Mouse (Mus musculus): ENCODE measurements around the gene Olfr649. TPM values are rescaled to one million over a fixed set of nuclear protein-coding genes. Genes with fewer than 3 reads are reported as not detected.

Olfr649 gene
- polyA plus RNA-seq, 1 experiment from 2014 or later, result not detected

DNA sequence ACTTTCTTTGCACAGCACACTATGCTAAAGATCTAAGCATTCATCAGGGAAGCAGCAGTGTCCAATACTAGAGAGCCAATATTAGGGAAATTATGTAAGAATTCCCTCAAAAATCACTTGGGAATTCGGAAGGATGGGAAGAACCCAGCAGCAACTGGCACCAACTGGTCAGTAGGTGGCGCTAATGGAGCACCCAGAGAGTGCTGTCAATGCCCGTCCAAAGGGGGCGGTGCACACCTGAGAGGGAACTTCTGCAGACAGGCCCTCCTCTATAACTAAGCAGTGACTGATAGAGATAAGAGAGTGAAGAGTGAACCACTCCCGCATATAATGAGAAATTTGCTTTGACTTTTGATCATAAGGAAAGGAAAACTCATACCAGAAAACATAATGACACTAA lies 4.0 kb upstream of the Olfr649 start:
- Histone ChIP-seq H3K4me2 (ENCODE audit: low read length) (no peak overlapping the region), H3K27ac (ENCODE audit: low read length) (no peak overlapping the region), H3K9me3 (ENCODE audit: control insufficient read depth, low read length) (no peaks in the 10 kb centered on the region), H3K4me3 (replicated peaks; ENCODE audit: low read length) (no peak overlapping the region), H3K4me1 (replicated peaks; ENCODE audit: control insufficient read depth, insufficient read depth, low read length) (no peaks in the 10 kb centered on the region), H3K27me3 (replicated peaks; ENCODE audit: control insufficient read depth, insufficient read depth, low read length) (no peaks in the 10 kb centered on the region), H3K9ac (replicated peaks; ENCODE audit: low read depth, low read length) (no peak overlapping the region), H3K36me3 (ENCODE audit: control insufficient read depth, insufficient read depth) (no peaks in the 10 kb centered on the region)
- ATAC-seq, result no peak
- 13% methylated on average over 5 of the region's 5 CpGs for WGBS

DNA sequence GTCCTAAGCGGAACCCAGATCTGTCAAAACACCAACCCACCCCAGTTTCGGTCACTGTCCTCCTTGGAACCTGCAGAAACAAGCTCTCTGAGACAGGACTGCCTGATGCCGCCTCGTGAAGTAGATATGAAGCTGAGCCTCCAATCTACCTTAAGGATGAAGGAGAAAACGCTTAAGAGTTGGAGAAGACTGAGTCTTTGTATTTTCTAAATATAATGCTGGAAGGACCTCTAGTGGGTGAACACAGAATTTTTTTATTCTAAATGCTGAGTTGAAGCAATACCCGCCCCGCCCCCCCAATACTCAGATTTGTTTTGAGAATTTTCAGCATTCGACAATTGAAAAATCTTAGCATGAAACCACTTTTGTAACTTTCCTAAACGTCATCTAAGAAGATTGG lies 4.5 kb downstream of the Olfr649 start:
- WGBS, result 56% methylated on average over 9 of the region's 9 CpGs
- no peak for ATAC-seq

DNA sequence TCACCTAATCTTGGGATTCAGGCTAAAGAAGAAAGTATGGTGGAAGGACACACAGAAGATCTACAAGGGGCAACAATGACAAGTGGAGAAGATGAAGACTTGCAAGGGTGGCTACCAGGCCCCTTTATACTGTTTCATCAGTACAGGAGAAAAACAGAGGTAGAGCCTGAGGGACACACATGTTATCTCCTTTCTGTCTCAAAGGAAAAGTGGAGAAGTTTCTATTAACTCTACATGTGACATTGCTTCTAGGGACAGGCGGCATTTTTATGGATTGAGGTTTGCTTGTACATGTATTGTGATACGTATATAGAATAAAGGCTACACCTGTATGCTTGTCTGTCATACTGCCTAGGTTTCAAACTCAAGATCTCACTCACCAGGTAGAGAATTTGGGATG lies 12.5 kb downstream of the Olfr649 start, which contains the start of gene Olfr648:
TSS of gene Olfr648 (minus strand) at position 101 of the 400 bp plus-strand sequence.
- 93% methylated on average over 2 of the region's 2 CpGs for WGBS
- H3K4me2 ChIP-seq (ENCODE audit: low read length), result no peak within 1 kb of the TSS
- no peaks in the 10 kb centered on the region for H3K9me3 ChIP-seq (ENCODE audit: control insufficient read depth, low read length)
- H3K9ac ChIP-seq (replicated peaks; ENCODE audit: low read depth, low read length), result no peak within 1 kb of the TSS
- no peak for ATAC-seq
- H3K27me3 ChIP-seq (replicated peaks; ENCODE audit: control insufficient read depth, insufficient read depth, low read length), result no peaks in the 10 kb centered on the region
- H3K27ac ChIP-seq (ENCODE audit: low read length), result no peak within 1 kb of the TSS
- H3K4me1 ChIP-seq (replicated peaks; ENCODE audit: control insufficient read depth, insufficient read depth, low read length), result no peaks in the 10 kb centered on the region
- H3K4me3 ChIP-seq (replicated peaks; ENCODE audit: low read length), result no peak within 1 kb of the TSS
- H3K36me3 ChIP-seq (ENCODE audit: control insufficient read depth, insufficient read depth), result no peaks in the 10 kb centered on the region

More for the DNA sequence above, 4.5 kb downstream of the Olfr649 start:
- no peaks in the 10 kb centered on the region for H3K4me1 ChIP-seq (replicated peaks; ENCODE audit: control insufficient read depth, insufficient read depth, low read length)
- no peaks in the 10 kb centered on the region for H3K27me3 ChIP-seq (replicated peaks; ENCODE audit: control insufficient read depth, insufficient read depth, low read length)
- no peaks in the 10 kb centered on the region for H3K9me3 ChIP-seq (ENCODE audit: control insufficient read depth, low read length)
- no peak overlapping the region for H3K4me3 ChIP-seq (replicated peaks; ENCODE audit: low read length)
- H3K9ac ChIP-seq (replicated peaks; ENCODE audit: low read depth, low read length), result no peak overlapping the region
- no peaks in the 10 kb centered on the region for H3K36me3 ChIP-seq (ENCODE audit: control insufficient read depth, insufficient read depth)
- no peak overlapping the region for H3K27ac ChIP-seq (ENCODE audit: low read length)
- no peak overlapping the region for H3K4me2 ChIP-seq (ENCODE audit: low read length)

- WGBS, result 87% methylated on average over 1 of the region's 1 CpGs
- Histone ChIP-seq H3K27ac (ENCODE audit: low read length) (no peak overlapping the region), H3K4me2 (ENCODE audit: low read length) (no peak overlapping the region), H3K4me1 (replicated peaks; ENCODE audit: control insufficient read depth, insufficient read depth, low read length) (no peaks in the 10 kb centered on the region), H3K27me3 (replicated peaks; ENCODE audit: control insufficient read depth, insufficient read depth, low read length) (no peaks in the 10 kb centered on the region), H3K9ac (replicated peaks; ENCODE audit: low read depth, low read length) (no peak overlapping the region), H3K4me3 (replicated peaks; ENCODE audit: low read length) (no peak overlapping the region), H3K9me3 (ENCODE audit: control insufficient read depth, low read length) (no peaks in the 10 kb centered on the region), H3K36me3 (ENCODE audit: control insufficient read depth, insufficient read depth) (no peaks in the 10 kb centered on the region)
- no peak for ATAC-seq
Measured at GRCm38 (mm10) chr7:104179074-104179473, 16.7 kb downstream of the Olfr649 start.

- Histone ChIP-seq H3K4me3 (replicated peaks; ENCODE audit: low read length) (no peak overlapping the region), H3K9ac (replicated peaks; ENCODE audit: low read depth, low read length) (no peak overlapping the region), H3K36me3 (ENCODE audit: control insufficient read depth, insufficient read depth) (no peaks in the 10 kb centered on the region), H3K4me2 (ENCODE audit: low read length) (no peak overlapping the region), H3K27ac (ENCODE audit: low read length) (no peak overlapping the region), H3K27me3 (replicated peaks; ENCODE audit: control insufficient read depth, insufficient read depth, low read length) (no peaks in the 10 kb centered on the region), H3K9me3 (ENCODE audit: control insufficient read depth, low read length) (no peaks in the 10 kb centered on the region), H3K4me1 (replicated peaks; ENCODE audit: control insufficient read depth, insufficient read depth, low read length) (no peaks in the 10 kb centered on the region)
- ATAC-seq, result no peak
- WGBS, result 59% methylated on average over 5 of the region's 5 CpGs
Measured at GRCm38 (mm10) chr7:104178422-104179054, 17.2 kb downstream of the Olfr649 start.

DNA sequence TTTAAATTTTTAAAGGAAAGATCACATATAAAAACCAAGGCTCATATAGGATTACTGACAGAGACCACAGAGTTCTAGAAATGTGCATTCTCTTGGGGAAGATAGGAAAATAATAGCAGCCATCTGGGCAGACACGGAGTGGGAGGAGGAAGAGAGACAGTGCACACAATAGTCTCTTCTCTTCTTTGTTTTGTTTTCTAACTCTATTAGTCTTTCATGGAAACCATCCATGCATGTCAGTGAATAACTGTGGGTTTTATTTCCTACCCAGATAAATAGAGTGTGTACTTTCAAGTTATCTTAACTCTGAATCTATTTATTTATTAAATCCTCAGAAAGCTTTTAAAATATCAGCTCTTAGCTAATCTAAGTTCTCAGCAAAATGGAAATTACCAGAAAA lies 20.7 kb downstream of the Olfr649 start:
- no peak overlapping the region for H3K9ac ChIP-seq (replicated peaks; ENCODE audit: low read depth, low read length)
- no peaks in the 10 kb centered on the region for H3K36me3 ChIP-seq (ENCODE audit: control insufficient read depth, insufficient read depth)
- ATAC-seq, result no peak
- H3K9me3 ChIP-seq (ENCODE audit: control insufficient read depth, low read length), result no peaks in the 10 kb centered on the region
- H3K27ac ChIP-seq (ENCODE audit: low read length), result no peak overlapping the region
- H3K4me2 ChIP-seq (ENCODE audit: low read length), result no peak overlapping the region
- H3K4me1 ChIP-seq (replicated peaks; ENCODE audit: control insufficient read depth, insufficient read depth, low read length), result no peaks in the 10 kb centered on the region
- H3K27me3 ChIP-seq (replicated peaks; ENCODE audit: control insufficient read depth, insufficient read depth, low read length), result no peaks in the 10 kb centered on the region
- 28% methylated on average over 1 of the region's 1 CpGs for WGBS
- no peak overlapping the region for H3K4me3 ChIP-seq (replicated peaks; ENCODE audit: low read length)

DNA sequence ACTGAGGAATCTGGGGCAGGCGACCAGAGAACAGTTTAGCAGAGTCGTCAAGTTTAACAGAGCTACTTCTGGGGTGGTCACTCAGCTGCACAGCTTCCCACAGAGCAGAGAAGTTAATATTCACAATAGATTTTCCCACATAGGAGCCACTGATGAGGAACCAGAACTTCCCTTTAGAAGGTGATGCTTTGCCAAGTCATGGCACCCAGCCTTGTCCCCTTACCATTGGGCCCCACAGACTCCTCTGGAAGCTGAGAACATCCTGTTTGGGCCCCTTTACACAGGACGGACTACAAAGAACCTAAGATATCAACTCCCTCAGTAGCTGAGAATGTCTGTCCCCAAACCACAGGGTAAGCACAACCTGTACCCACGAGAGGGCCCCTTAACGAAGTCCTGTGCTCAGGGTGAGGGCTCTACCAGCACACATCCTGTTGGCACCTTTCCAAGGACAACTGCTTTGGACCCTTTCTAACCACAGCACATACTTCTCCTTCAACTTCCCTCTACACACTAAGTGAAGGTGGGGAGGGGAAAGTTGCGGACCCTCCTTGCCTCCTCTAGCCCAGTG lies 26.1 kb downstream of the Olfr649 start:
- H3K27me3 ChIP-seq (replicated peaks; ENCODE audit: control insufficient read depth, insufficient read depth, low read length), result no peaks in the 10 kb centered on the region
- no peaks in the 10 kb centered on the region for H3K4me1 ChIP-seq (replicated peaks; ENCODE audit: control insufficient read depth, insufficient read depth, low read length)
- H3K9ac ChIP-seq (replicated peaks; ENCODE audit: low read depth, low read length), result no peak overlapping the region
- ATAC-seq, result no peak
- no peak overlapping the region for H3K27ac ChIP-seq (ENCODE audit: low read length)
- WGBS, result 72% methylated on average over 6 of the region's 6 CpGs
- H3K9me3 ChIP-seq (ENCODE audit: control insufficient read depth, low read length), result no peaks in the 10 kb centered on the region
- no peak overlapping the region for H3K4me2 ChIP-seq (ENCODE audit: low read length)
- H3K36me3 ChIP-seq (ENCODE audit: control insufficient read depth, insufficient read depth), result no peaks in the 10 kb centered on the region
- H3K4me3 ChIP-seq (replicated peaks; ENCODE audit: low read length), result no peak overlapping the region

DNA sequence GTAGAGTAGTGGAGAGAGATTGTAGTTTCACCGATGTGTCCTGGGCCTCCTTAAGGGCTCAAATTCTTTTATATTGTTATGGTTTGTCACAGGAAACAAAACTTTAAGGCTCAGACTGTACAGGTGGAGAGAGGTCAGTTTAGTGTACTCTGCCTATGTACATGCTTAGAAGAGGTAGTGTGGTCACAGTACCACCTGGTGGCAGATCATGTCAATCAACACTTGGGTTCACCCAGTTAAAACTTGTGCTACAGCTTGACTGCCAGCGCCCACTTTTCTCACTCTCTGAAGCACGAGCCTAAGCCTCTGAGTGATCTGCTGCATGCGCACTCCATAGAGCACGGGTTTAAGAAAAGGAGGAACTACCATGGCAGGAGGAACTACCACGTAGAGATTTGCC lies 28.7 kb downstream of the Olfr649 start:
- H3K9me3 ChIP-seq (ENCODE audit: control insufficient read depth, low read length), result no peaks in the 10 kb centered on the region
- H3K4me1 ChIP-seq (replicated peaks; ENCODE audit: control insufficient read depth, insufficient read depth, low read length), result no peaks in the 10 kb centered on the region
- no peak for ATAC-seq
- no peak overlapping the region for H3K9ac ChIP-seq (replicated peaks; ENCODE audit: low read depth, low read length)
- no peak overlapping the region for H3K4me2 ChIP-seq (ENCODE audit: low read length)
- no peak overlapping the region for H3K4me3 ChIP-seq (replicated peaks; ENCODE audit: low read length)
- WGBS, result 80% methylated on average over 6 of the region's 6 CpGs
- no peaks in the 10 kb centered on the region for H3K36me3 ChIP-seq (ENCODE audit: control insufficient read depth, insufficient read depth)
- no peak overlapping the region for H3K27ac ChIP-seq (ENCODE audit: low read length)
- no peaks in the 10 kb centered on the region for H3K27me3 ChIP-seq (replicated peaks; ENCODE audit: control insufficient read depth, insufficient read depth, low read length)

DNA sequence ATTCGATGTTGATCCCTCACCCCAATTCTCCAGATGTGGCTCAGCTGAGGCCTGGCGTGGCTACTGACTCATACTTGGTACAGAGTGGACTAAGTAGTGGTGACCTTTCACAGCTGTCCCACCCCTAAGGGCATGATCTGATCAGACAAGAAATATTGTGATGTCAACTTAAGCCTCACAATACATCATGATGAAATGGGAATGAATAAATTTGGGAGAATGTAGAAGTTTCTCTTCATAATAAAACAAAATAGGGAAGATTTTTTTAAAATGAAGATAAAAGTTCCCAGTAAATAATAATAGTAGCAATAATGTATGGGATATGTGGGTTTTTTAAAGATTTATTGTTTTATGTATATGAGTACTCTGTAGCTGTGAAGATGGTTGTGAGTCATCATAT lies 45.3 kb downstream of the Olfr649 start, which contains the start of gene Ubqlnl:
TSS of gene Ubqlnl (minus strand) at position 101 of the 400 bp plus-strand sequence.
- no peak within 1 kb of the TSS for H3K27ac ChIP-seq (ENCODE audit: low read length)
- no peaks in the 10 kb centered on the region for H3K4me1 ChIP-seq (replicated peaks; ENCODE audit: control insufficient read depth, insufficient read depth, low read length)
- no peaks in the 10 kb centered on the region for H3K9me3 ChIP-seq (ENCODE audit: control insufficient read depth, low read length)
- no peaks in the 10 kb centered on the region for H3K27me3 ChIP-seq (replicated peaks; ENCODE audit: control insufficient read depth, insufficient read depth, low read length)
- H3K9ac ChIP-seq (replicated peaks; ENCODE audit: low read depth, low read length), result no peak within 1 kb of the TSS
- no peak within 1 kb of the TSS for H3K4me3 ChIP-seq (replicated peaks; ENCODE audit: low read length)
- ATAC-seq, result no peak
- H3K36me3 ChIP-seq (ENCODE audit: control insufficient read depth, insufficient read depth), result no peaks in the 10 kb centered on the region
- WGBS, result 88% methylated on average over 2 of the region's 2 CpGs
- H3K4me2 ChIP-seq (ENCODE audit: low read length), result no peak within 1 kb of the TSS
